Mouse (Mus musculus) liver, embryonic 14.5 days (tissue): ENCODE measurements around the gene Pnpla2. TPM values are rescaled to one million over a fixed set of nuclear protein-coding genes. Genes with fewer than 3 reads are reported as not detected.

Experiments
- ATAC-seq: fragments of 200-750 bp; cut with Nextera tagmentation; 2 replicates; pipeline ENCODE4 v1.8.0; 2017; ENCODE audit warnings: moderate number of reproducible peaks, mild to moderate bottlenecking, moderate library complexity; ENCODE audit not compliant: insufficient read depth
- DNase-seq, 3 experiments: peaks; one replicate each; pipeline ENCODE4 v3.0.0-alpha.2; 2012 to 2013; ENCODE audit warnings: low read depth in 3 of 3, low spot score in 3 of 3
- H3K27ac ChIP-seq: fragments of 300-500 bp; sonication (generic); 2 replicates; pipeline ENCODE4 v1.5.1; 2014; ENCODE audit warnings: moderate library complexity, mild to moderate bottlenecking, control low read depth, inconsistent platforms
- H3K27me3 ChIP-seq: fragments of 300-500 bp; sonication (generic); 2 replicates; pipeline ENCODE4 v1.6.1; 2014; ENCODE audit warnings: mild to moderate bottlenecking, low read length, moderate library complexity; ENCODE audit not compliant: control insufficient read depth, insufficient read depth
- H3K36me3 ChIP-seq: fragments of 300-500 bp; sonication (generic); replicated peaks from 2 replicates; pipeline ENCODE4 v1.6.1; 2014; ENCODE audit warnings: low read depth; ENCODE audit not compliant: control insufficient read depth, insufficient read depth
- H3K4me1 ChIP-seq, 2 experiments: fragments of 200-500 bp in 1 of 2; fragments of 300-500 bp in 1 of 2; sonication (generic) in 1 of 2; replicated peaks; 2 replicates each; pipeline ENCODE4 v1.6.1; 2012 to 2014; ENCODE audit warnings: antibody characterized with exemption in 1 of 2, inconsistent platforms in 1 of 2, low read length in 1 of 2; ENCODE audit not compliant: control insufficient read depth in 2 of 2, insufficient read depth in 2 of 2
- H3K4me2 ChIP-seq: fragments of 300-500 bp; sonication (generic); 2 replicates; pipeline ENCODE4 v1.6.1; 2014; ENCODE audit warnings: low read depth, mild to moderate bottlenecking, control low read depth, moderate library complexity
- H3K4me3 ChIP-seq, 2 experiments: fragments of 200-500 bp in 1 of 2; fragments of 300-500 bp in 1 of 2; sonication (generic) in 1 of 2; 2 replicates each; pipeline ENCODE4 v1.5.1; 2012 to 2014; ENCODE audit warnings: low read depth in 2 of 2, low read length in 2 of 2, mild to moderate bottlenecking in 2 of 2, control low read depth in 1 of 2, inconsistent platforms in 1 of 2, moderate library complexity in 1 of 2; ENCODE audit not compliant: insufficient read depth in 1 of 2
- H3K9ac ChIP-seq: fragments of 300-500 bp; sonication (generic); replicated peaks from 2 replicates; pipeline ENCODE4 v1.6.1; 2014; ENCODE audit warnings: mild to moderate bottlenecking, control low read depth, moderate library complexity
- H3K9me3 ChIP-seq: fragments of 300-500 bp; sonication (generic); 2 replicates; pipeline ENCODE4 v1.6.1; 2016; ENCODE audit warnings: low read length, mixed read lengths; ENCODE audit not compliant: control insufficient read depth
- CTCF ChIP-seq: IDR thresholded peaks from 2 replicates; pipeline ENCODE4 v1.5.1; 2016; ENCODE audit warnings: antibody characterized with exemption, low read depth, control low read depth
- EP300 ChIP-seq: IDR thresholded peaks from 2 replicates; pipeline ENCODE4 v1.6.1; 2016; ENCODE audit warnings: antibody characterized with exemption, low read depth
- WGBS: fragments of 180-500 bp; shearing (Covaris S2); extraction: QIAGEN DNeasy Blood & Tissue Kit; methylation state at CpG from one replicate; pipeline ENCODE4 v1.1.7; 2014; ENCODE audit not compliant: insufficient replicate concordance; 5-methylcytosine and 5-hydroxymethylcytosine counted together
- polyA plus RNA-seq, 2 experiments: library from polyadenylated mRNA; depleted of rRNA in 1 of 2; stranded (reverse) in 1 of 2; unstranded in 1 of 2; fragments of >200 nt; fragmentation: Nextera tagmentation in 1 of 2; extraction: Ambion mirVana in 1 of 2; gene quantifications; 2 replicates each; pipeline versions ENCODE4 v1.2.1 to v1.2.3; 2012 to 2014

Pnpla2 gene
- polyA plus RNA-seq, 2 experiments: 6.7 to 9.4 TPM

DNA sequence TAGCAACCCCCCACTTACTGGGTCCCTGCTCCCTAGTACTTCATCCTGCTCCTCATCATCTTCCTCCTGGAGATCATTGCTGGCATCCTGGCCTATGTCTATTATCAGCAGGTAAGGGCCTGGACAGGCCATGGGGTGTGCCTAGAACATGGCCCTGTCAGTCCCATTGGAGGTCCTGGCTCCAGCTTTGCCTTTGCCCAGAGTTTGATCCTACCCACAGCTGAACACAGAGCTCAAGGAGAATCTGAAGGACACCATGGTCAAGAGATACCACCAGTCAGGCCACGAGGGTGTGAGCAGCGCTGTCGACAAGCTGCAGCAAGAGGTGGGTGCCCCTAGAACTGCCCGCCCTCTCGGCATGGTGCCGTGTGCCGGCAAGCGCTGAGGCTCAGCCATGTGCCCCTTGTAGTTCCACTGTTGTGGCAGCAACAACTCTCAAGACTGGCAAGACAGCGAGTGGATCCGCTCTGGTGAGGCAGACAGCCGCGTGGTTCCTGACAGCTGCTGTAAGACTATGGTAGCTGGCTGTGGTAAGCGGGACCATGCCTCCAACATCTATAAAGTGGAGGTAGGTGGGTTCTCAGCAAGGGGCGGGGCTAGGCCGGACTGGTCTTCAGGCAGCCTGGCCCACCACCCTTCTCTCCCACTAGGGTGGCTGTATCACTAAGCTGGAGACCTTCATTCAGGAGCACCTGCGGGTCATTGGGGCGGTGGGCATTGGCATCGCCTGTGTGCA lies 15.1 kb downstream of the Pnpla2 start:
- H3K36me3 ChIP-seq: peaks cover 9% of the 10 kb centered on the region
- peaks cover 13% of the 10 kb centered on the region for H3K27me3 ChIP-seq
- no peak overlapping the region for H3K4me2 ChIP-seq
- H3K4me3 ChIP-seq: no peak overlapping the region
- no peak overlapping the region for H3K9ac ChIP-seq
- WGBS: 85% methylated on average over 18 of the region's 18 CpGs
- no peak for ATAC-seq
- no peak for DNase-seq
- TF ChIP-seq CTCF (no peak), EP300 (no peak)
- no peaks in the 10 kb centered on the region for H3K9me3 ChIP-seq
- H3K27ac ChIP-seq: no peak overlapping the region
- peaks cover 25 to 34% of the 10 kb centered on the region in 2 experiments for H3K4me1 ChIP-seq

DNA sequence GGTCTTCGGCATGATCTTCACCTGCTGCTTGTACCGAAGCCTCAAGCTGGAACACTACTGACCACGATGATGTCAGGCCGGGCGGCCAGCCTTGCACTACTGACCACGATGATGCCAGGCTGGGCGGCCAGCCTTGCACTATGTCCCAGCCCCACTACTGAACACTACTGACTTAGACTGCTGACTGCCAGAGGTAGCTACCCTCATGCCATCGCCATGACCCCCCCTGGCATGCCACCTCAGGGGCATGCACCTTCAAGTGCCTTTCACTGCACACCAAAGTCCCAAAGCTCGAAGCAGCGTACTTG lies 15.6 kb downstream of the Pnpla2 start:
- no peak overlapping the region for H3K9ac ChIP-seq
- peaks cover 8% of the 10 kb centered on the region for H3K27me3 ChIP-seq
- peaks cover 26 to 34% of the 10 kb centered on the region in 2 experiments for H3K4me1 ChIP-seq
- no peak overlapping the region for H3K27ac ChIP-seq
- WGBS: 87% methylated on average over 10 of the region's 10 CpGs
- no peak overlapping the region for H3K4me3 ChIP-seq
- TF ChIP-seq CTCF (no peak), EP300 (no peak)
- no peak overlapping the region for H3K4me2 ChIP-seq
- DNase-seq (no peak), ATAC-seq (no peak)
- peaks cover 9% of the 10 kb centered on the region for H3K36me3 ChIP-seq
- no peaks in the 10 kb centered on the region for H3K9me3 ChIP-seq

DNA sequence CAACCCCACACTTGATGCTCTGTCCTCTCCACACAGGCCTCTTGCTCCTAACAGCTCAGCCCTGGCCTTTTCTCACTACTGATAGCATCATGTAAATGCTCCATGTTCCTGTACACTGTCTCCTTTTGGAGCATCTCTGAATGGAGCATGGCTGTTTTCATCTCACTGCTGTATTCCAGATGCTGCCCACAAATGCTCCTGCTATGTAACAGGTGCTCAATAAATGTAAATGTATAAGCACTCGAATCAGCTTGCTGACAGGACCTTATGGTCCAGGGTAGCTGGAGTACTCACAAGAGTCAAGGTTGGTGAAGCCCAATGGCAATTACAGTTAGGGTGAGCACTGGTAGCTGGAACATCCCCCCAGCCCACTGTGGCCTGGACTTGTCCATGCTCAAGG lies 16.2 kb downstream of the Pnpla2 start:
- H3K9me3 ChIP-seq: no peaks in the 10 kb centered on the region
- H3K9ac ChIP-seq: no peak overlapping the region
- no peak overlapping the region for H3K27ac ChIP-seq
- TF ChIP-seq CTCF (no peak), EP300 (no peak)
- H3K4me2 ChIP-seq: no peak overlapping the region
- H3K4me1 ChIP-seq: peaks cover 32 to 40% of the 10 kb centered on the region in 2 experiments
- ATAC-seq (no peak), DNase-seq (no peak)
- no peak overlapping the region for H3K4me3 ChIP-seq
- WGBS: 85% methylated on average over 1 of the region's 1 CpGs
- peaks cover 3% of the 10 kb centered on the region; the same call in 1 of the 2 replicates for H3K27me3 ChIP-seq
- peaks cover 9% of the 10 kb centered on the region for H3K36me3 ChIP-seq

DNA sequence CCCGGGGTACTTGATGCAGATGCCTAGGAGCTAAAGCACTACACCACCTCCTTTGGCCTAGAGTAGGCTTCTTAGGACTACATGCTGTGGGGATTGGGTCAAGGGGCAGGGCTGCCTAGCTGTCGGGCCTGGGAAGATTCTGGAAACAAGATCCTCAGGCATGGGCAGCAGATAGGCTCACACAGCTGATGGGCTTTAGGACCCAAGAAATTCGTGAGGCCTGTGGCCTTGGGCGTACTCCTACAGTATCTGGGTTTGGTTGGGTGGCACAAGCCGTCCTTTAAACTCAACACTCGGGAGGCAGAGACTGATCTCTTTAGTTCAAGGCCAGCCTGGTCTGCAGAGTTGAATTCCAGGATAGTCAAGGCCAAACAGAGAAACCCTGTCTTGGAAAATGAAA lies 17.2 kb downstream of the Pnpla2 start:
- Histone ChIP-seq H3K4me2 (no peak overlapping the region), H3K27ac (no peak overlapping the region), H3K36me3 (peaks cover 9% of the 10 kb centered on the region), H3K9me3 (no peaks in the 10 kb centered on the region), H3K27me3 (no peaks in the 10 kb centered on the region), H3K9ac (no peak overlapping the region), H3K4me1 (peaks cover 31 to 42% of the 10 kb centered on the region in 2 experiments), H3K4me3 (no peak overlapping the region)
- TF ChIP-seq CTCF: no peak
- no peak for TF ChIP-seq EP300
- ATAC-seq: no peak
- DNase-seq: no peak
- WGBS: 59% methylated on average over 6 of the region's 6 CpGs

DNA sequence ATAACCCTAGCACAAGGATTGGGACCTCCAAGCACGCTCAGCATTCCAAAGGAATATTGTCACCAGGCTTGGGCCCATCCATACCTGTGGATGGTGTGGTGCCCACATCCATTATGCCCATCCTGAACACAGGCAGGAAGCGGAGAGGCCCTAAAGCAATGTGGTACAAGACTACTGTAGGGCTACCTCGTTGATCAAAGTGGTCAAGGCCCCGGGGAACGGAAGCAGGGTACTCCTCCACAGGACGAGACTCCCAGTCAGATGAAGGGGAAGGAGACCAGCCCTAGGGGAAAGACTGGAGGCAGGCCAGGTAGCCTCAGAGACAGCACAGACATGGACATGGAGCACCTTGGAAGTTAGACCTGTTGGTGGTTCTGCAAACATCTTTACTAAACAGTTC lies 17.8 kb downstream of the Pnpla2 start:
- TF ChIP-seq CTCF: no peak
- TF ChIP-seq EP300: no peak
- H3K4me2 ChIP-seq: no peak overlapping the region
- H3K4me1 ChIP-seq: peaks cover 35 to 46% of the 10 kb centered on the region in 2 experiments
- ATAC-seq: no peak
- H3K9ac ChIP-seq: no peak overlapping the region
- no peaks in the 10 kb centered on the region for H3K9me3 ChIP-seq
- 77% methylated on average over 6 of the region's 6 CpGs for WGBS
- no peak overlapping the region for H3K4me3 ChIP-seq
- peaks cover 9% of the 10 kb centered on the region for H3K36me3 ChIP-seq
- H3K27me3 ChIP-seq: no peaks in the 10 kb centered on the region
- no peak for DNase-seq
- no peak overlapping the region for H3K27ac ChIP-seq
